Mouse (Mus musculus) megakaryocyte, embryonic 14.5 days (primary cell): ENCODE measurements around the gene Hoxc6.

Source experiments
- FLI1 ChIP-seq: IDR thresholded peaks from 2 replicates; pipeline ENCODE4 v1.6.1; 2012; ENCODE audit warnings: low read length, inconsistent platforms, mixed read lengths
- GATA1 ChIP-seq: IDR thresholded peaks from 3 replicates; pipeline ENCODE4 v1.6.1; 2012; ENCODE audit warnings: mixed read lengths, low read length, inconsistent platforms, borderline replicate concordance

DNA sequence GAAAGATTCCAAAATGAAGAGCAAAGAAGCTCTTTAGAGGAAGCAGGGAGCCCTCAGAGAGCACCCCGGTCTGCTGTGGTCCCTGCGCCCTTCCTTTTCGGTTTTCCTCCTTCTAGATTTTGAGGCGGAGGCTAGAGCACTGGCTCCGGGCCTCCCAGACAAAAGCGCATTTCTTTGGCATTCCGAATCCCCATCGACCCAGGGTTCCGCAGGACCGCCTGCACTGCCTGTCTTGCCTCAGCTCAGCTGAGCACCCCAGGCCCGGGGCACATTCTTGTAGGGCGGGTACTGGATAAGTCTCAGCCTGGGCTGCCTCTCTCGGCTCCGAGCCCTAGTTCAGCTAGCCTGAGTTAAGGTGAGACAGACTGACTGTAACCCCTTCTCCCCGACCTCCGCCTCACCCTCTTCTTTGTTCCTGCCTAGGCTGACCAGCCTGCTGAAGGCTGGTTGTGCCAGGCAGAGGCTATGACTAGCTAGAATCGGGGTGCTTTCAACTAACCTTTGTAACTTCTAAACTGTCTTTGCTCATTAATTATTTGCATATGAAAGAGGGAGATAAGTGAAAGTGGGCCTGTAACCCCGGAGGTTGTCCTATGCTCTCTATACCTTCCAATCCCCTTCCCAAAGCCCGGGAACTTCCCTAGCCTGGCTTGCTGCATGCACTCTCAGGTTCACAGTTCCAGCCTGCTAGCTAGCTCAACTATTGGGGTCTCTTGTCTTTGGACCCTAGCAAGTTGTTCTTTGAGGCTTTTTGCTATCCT is 17.5 kb downstream of the Hoxc6 start:
- TF ChIP-seq GATA1 (no peak), FLI1 (no peak)
